Mouse (Mus musculus): Measurements from ENCODE around the gene Dpep3.
"Not testable (repeated sequence)": the region's sequence is repeated elsewhere in the genome, so short reads cannot be mapped to it uniquely, and the experiment has no call there.

The Dpep3 gene

DNA sequence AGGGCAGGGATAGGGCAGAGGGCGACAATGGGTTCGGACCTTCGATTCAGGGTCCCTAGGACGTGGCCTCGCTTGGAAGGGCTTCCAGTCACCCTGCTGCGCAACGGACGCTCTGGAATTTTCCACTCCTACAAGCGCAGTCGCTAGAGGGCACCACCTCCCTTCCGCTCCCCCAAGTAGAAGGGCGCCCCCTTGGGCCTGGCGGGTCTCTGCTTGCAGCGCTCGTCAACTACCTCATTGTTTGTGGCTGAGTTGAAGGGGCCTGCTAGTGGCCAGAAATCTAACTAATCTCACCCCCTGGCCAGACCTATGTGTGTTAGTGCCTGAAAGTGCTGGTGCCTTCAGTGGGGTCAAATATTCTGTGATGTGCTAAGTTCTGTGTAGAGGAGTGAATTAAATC is at the start of gene Dpep3:
Gene Dpep3, minus strand, starts transcription at position 105 of the 400 bp plus-strand sequence.
- DNase-seq, result no peak

DNA sequence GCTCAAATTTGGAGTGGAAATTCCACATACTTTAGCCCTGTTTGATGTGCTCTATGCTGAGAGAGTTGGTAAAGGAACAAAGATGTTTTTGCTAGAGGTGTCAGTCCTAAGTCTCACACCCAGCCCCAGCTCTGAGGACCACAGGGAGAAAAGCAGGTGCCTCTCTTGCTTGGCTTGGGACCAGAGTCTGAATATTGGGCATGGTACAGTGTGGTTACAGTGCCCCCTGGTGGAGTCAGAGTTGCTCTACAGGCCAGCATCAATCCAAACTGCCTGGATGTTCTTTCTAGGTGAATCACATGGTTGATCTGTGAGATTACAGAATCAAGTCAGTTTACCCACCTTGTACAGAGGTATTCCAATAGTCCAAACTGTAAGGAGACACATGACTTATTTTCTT is 43.3 kb upstream of the Dpep3 start:
- peak; percentile 40 for DNase-seq

DNA sequence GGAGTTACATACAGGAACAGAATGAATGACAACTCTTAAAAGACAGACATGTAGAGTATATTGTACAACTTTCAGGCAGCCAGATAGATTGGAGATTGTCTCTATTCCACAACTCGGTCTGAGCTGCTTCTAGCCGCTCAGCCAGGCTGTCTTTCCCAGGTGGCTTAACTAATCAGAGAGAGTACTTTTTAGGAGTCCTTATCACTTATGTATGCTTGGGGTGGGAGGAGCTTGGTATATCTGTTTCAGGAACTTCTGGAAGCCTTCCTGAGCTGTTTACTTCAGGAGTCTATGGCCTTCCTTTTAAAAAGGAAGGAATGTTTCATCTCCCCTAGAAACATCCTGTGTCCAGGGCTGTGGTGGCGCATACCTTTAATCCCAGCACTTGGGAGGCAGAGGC is 38.8 kb upstream of the Dpep3 start:
- no peak for DNase-seq

- no peak for DNase-seq
Measured at GRCm38 (mm10) chr8:106017130-106017529, 37.9 kb upstream of the Dpep3 start.

GRCm38 (mm10) chr8:106016284-106016683 is 37.1 kb upstream of the Dpep3 start:
- DNase-seq, result no peak

DNA sequence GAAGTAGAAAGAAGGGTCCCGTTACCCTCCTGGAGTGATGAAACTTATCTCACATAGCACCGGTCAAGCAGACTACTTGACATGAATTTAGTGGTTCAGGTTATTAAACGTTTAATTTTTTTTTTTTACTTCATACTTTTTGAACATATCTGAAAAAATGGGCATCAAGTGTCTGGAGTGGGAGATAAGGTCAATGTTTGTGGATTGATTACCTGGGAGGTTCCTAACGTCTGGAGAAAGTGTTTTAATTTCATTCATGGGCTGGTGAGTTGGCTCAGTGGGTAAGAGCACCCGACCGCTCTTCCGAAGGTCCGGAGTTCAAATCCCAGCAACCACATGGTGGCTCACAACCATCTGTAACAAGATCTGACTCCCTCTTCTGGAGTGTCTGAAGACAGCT is 33.0 kb upstream of the Dpep3 start:
- DNase-seq, result not testable (repeated sequence)

GRCm38 (mm10) chr8:106011643-106011986 is 32.4 kb upstream of the Dpep3 start, which contains the start of gene Ddx28:
Gene Ddx28, minus strand, starts transcription at chr8:106011882.
- no peak for DNase-seq

DNA sequence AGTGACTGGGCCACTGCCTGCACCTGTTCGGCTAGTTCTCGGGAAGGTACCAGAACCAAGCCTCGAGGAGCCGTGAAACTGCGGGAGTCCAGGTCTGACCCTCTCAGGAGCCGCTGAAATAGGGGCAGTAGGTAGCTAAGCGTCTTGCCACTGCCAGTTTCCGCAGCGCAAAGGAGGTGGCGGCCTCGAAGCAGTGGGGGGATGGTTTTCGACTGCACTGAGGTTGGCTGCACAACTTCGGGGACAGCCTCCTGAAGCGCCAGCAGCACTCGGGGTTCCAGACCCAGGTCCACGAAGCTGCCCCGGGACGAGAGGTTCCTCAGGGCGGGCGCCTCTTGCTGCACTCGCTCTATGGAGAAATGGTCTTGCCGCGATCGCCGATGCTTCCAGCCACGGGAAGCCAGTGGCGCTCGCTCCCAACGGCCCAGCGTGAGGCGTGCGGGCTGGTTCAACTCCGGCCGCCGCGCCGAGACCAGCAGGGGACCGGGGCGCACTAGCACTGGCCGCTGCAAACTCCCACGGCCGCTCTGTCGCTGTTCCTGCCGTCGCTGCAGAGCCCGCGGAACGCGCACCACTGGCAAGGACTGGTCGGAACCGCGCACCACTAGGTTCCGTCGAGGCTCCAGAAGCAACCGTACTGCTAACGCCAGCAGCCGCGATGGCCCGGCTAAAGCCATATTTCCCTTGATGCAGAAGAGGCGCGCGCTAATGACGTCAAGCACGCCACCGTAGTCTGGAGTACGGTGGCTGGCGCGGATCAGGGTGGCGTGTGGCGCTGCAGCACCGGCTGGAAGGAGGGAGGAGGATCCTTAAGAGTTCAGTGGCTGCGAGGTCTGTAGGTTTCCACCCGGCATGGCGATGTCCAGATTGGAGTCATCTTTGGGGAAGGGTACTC is 31.8 kb upstream of the Dpep3 start:
- peak; percentile 92 for DNase-seq

- not testable (repeated sequence) for DNase-seq
Measured at GRCm38 (mm10) chr8:106007891-106008290, 28.7 kb upstream of the Dpep3 start.

GRCm38 (mm10) chr8:106007135-106007534 is 27.9 kb upstream of the Dpep3 start:
- no peak for DNase-seq

GRCm38 (mm10) chr8:106006413-106006812 is 27.2 kb upstream of the Dpep3 start:
- no peak for DNase-seq

DNA sequence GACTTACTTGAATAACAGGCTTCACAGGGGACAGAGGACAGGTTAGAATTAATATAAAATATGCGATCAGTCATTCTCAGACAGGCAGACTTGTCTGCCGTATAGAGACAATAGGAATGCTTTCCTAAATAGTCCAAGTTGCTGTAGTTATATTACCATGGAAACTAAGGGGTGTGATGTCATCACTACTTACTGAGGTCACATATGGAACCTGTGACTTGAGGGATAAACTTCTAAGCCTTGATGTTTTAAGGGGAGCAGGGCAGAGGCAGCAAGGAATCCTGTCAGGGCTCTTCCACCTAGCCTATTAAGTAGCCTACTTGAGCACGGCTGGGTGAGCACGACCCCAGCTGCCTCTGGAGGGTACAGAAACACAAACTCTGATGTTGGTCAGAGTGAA is 26.6 kb upstream of the Dpep3 start, which contains the start of gene Dpep2nb:
Gene Dpep2nb, minus strand, starts transcription at position 101 of the 400 bp plus-strand sequence.
- DNase-seq, result no peak

- DNase-seq, result no peak
Measured at GRCm38 (mm10) chr8:106004538-106005207, 25.4 kb upstream of the Dpep3 start.

GRCm38 (mm10) chr8:106001908-106002307 is 22.7 kb upstream of the Dpep3 start:
- no peak for DNase-seq

- no peak for DNase-seq
Measured at GRCm38 (mm10) chr8:105998971-105999370, 19.7 kb upstream of the Dpep3 start.

DNA sequence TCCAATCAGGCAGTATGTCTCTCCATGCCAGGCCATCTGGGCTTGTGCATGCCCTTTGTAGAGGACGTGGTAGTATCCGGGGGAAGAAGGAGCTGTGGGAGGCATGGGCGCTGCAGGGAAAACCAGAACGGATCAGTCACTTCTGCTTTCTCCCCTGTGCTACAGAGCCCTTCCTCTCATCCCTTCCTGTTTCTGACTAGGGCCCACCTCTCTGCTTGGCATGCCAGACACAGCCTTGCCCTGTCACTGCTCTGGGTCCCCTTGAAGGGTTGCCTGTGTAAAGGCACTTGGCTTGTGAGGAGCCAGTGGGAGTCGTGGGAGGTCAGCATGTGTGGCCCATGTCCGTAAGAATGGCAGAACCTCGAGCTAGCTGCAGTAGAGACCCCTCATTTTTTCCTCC is 17.1 kb upstream of the Dpep3 start:
- DNase-seq, result peak; percentile 30

DNA sequence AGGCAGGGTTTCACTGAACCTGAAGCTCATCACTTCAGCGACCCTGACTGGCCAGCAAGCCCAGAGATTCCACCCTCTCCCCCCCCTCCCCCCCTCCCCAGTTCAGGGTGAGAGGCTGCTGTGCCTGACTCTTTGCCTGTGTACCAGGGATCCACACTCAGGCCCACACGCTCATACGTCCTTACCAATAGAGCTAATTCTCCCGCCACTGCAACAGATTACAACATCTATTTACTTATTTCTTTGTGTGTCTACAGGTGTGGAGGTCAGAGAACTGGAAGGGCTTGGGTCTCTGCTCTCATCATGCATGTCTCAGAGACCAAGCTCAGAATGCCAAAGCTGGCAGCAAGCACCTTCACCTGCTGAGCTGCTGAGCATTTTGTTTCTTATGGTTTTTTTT is 14.0 kb upstream of the Dpep3 start:
- DNase-seq, result no peak

- DNase-seq, result no peak
Measured at GRCm38 (mm10) chr8:105992499-105992898, 13.3 kb upstream of the Dpep3 start.

DNA sequence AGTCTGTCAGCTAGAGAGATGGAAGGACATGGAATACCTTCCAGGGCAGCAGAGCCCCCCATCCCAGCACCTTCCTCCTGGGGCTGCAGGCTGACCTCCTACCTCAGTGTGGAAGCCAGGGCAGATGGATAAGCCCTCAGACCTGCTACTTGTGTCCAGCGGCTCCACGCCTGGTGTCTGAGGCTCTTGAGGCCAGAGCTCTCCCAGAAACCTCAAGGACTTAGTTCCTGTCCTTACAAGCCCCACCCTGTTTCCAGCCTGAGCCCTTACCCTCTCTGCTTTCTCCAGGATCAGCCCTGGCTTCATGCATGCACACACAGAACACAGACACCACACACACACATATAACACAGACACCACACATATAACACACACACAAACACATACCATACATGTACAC is 12.3 kb upstream of the Dpep3 start:
- no peak for DNase-seq

- peak; percentile 38 for DNase-seq
Measured at GRCm38 (mm10) chr8:105990856-105991387, 11.7 kb upstream of the Dpep3 start, which contains the start of gene Dus2. Gene Dus2, plus strand, starts transcription at chr8:105991337.

GRCm38 (mm10) chr8:105988546-105988945 is 9.3 kb upstream of the Dpep3 start:
- DNase-seq, result no peak

GRCm38 (mm10) chr8:105983406-105983805 is 4.2 kb upstream of the Dpep3 start:
- not testable (repeated sequence) for DNase-seq

DNA sequence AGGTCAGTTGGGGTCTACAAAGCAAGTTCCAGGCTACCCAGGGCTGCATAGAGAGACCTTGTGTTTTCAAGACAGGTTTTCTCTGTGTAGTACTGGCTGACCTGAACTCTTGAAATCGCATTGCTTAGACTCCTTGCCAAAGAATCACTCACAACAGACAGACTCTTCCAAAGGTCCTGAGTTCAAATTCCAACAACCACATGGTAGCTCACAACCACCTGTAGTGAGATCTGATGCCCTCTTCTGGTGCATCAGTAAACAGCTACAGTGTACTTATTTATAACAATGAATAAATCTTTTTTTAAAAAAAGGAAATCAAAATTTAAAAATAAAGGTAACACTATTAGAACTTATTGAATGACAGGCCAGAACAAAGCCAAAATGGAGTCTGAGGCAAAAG is 1.9 kb upstream of the Dpep3 start:
- no peak for DNase-seq

- DNase-seq, result no peak
Measured at GRCm38 (mm10) chr8:105975363-105975762, 3.9 kb downstream of the Dpep3 start.

Measured in layer of hippocampus, adult 9-11 months (tissue).